ENCODE assay signal across 12 mouse cellular contexts in genomic region chr15:31211910-31212309, GRCm38 (mm10). TPM values are rescaled to one million over a fixed set of nuclear protein-coding genes. Genes with fewer than 3 reads are reported as not detected.
A peak's percentile ranks its signal among the peaks of the same experiment; 100 is the strongest.
DNase-seq lines count a peak whose midpoint lies in the region; ATAC-seq lines count a peak whose summit lies in the region.
"Had no signal": no experiment of that assay in that cellular context is flagged by ENCODE, and none has a peak within 500 bp of the region (broad histone marks: within the 10 kb centered on the region; RNA-seq: fewer than 3 reads in every experiment).

No protein-coding gene starts in this region.

- H3K9ac ChIP-seq in forebrain, embryonic 14.5 days (ENCODE audit: low read length), result no peak overlapping the region
- H3K9ac ChIP-seq in forebrain, embryonic 13.5 days, result no peak overlapping the region
- no peak overlapping the region for H3K9ac ChIP-seq in stomach, embryonic 16.5 days (ENCODE audit: low read length)
- H3K9ac ChIP-seq: heart, embryonic 15.5 days had no signal

- H3K27ac ChIP-seq in forebrain, embryonic 14.5 days (ENCODE audit: low read depth, low read length), result no peak overlapping the region
- no peak overlapping the region for H3K27ac ChIP-seq in forebrain, embryonic 13.5 days
- H3K27ac ChIP-seq in stomach, embryonic 16.5 days (ENCODE audit: low read length), result no peak overlapping the region
- H3K27ac ChIP-seq: forebrain, embryonic 10.5 days; heart, embryonic 15.5 days; left cerebral cortex, adult 2 months had no signal

- DNase-seq in forebrain, embryonic 14.5 days (ENCODE audit: low spot score), result peak; percentile 37
- peak; percentile 27 for DNase-seq in ovary, postnatal 36 days (ENCODE audit: low spot score)
- no peak for DNase-seq in ovary, postnatal 14 days (ENCODE audit: low spot score)
- peak; percentile 41 to 45 for DNase-seq in kidney, postnatal 36 days
- DNase-seq in frontal cortex, postnatal 10 days (ENCODE audit: low spot score in 2 of 2), result no peak
- DNase-seq in T-cell, adult 2 months (ENCODE audit: low spot score), result no peak
- DNase-seq: cerebellum, adult 9-10 months had no signal

- 62% methylated on average over 7 of the region's 7 CpGs for WGBS in forebrain, embryonic 14.5 days
- 64% methylated on average over 7 of the region's 7 CpGs for WGBS in forebrain, embryonic 13.5 days
- 56% methylated on average over 7 of the region's 7 CpGs for WGBS in stomach, embryonic 16.5 days

- no peaks in the 10 kb centered on the region for H3K27me3 ChIP-seq in forebrain, embryonic 14.5 days (replicated peaks; ENCODE audit: control insufficient read depth, insufficient read depth, low read length)
- H3K27me3 ChIP-seq in forebrain, embryonic 13.5 days, result no peaks in the 10 kb centered on the region
- no peaks in the 10 kb centered on the region for H3K27me3 ChIP-seq in stomach, embryonic 16.5 days (ENCODE audit: control insufficient read depth, insufficient read depth, low read length)
- H3K27me3 ChIP-seq: heart, embryonic 15.5 days had no signal

- no peaks in the 10 kb centered on the region for H3K9me3 ChIP-seq in forebrain, embryonic 14.5 days (replicated peaks; ENCODE audit: control insufficient read depth, low read length)
- H3K9me3 ChIP-seq in forebrain, embryonic 13.5 days (replicated peaks), result no peaks in the 10 kb centered on the region
- no peaks in the 10 kb centered on the region for H3K9me3 ChIP-seq in stomach, embryonic 16.5 days (replicated peaks; ENCODE audit: control insufficient read depth, low read length)
- H3K9me3 ChIP-seq: forebrain, embryonic 10.5 days; heart, embryonic 15.5 days had no signal

- H3K4me2 ChIP-seq in forebrain, embryonic 14.5 days (ENCODE audit: low read length), result no peak overlapping the region
- no peak overlapping the region for H3K4me2 ChIP-seq in forebrain, embryonic 13.5 days
- H3K4me2 ChIP-seq in stomach, embryonic 16.5 days (ENCODE audit: low read depth, low read length), result no peak overlapping the region
- H3K4me2 ChIP-seq: heart, embryonic 15.5 days had no signal

- no peaks in the 10 kb centered on the region for H3K36me3 ChIP-seq in forebrain, embryonic 14.5 days (ENCODE audit: control insufficient read depth, insufficient read depth, low read length)
- H3K36me3 ChIP-seq in forebrain, embryonic 13.5 days (ENCODE audit: poor library complexity, severe bottlenecking), result no peaks in the 10 kb centered on the region
- H3K36me3 ChIP-seq in stomach, embryonic 16.5 days (ENCODE audit: control insufficient read depth, insufficient read depth, low read length), result no peaks in the 10 kb centered on the region
- H3K36me3 ChIP-seq: forebrain, embryonic 10.5 days; heart, embryonic 15.5 days had no signal

- H3K4me3 ChIP-seq in forebrain, embryonic 14.5 days (ENCODE audit: low read depth, low read length), result no peak overlapping the region
- H3K4me3 ChIP-seq in forebrain, embryonic 13.5 days, result no peak overlapping the region
- H3K4me3 ChIP-seq in stomach, embryonic 16.5 days (replicated peaks; ENCODE audit: low read length), result no peak overlapping the region
- H3K4me3 ChIP-seq: forebrain, embryonic 10.5 days; heart, embryonic 15.5 days; left cerebral cortex, adult 2 months had no signal

- no peak for ATAC-seq in forebrain, embryonic 14.5 days
- ATAC-seq in forebrain, embryonic 13.5 days, result no peak
- peak; percentile 68; the same call in 1 of the 2 replicates for ATAC-seq in stomach, embryonic 16.5 days (ENCODE audit: insufficient read depth, low FRiP score)

- no peaks in the 10 kb centered on the region for H3K4me1 ChIP-seq in forebrain, embryonic 14.5 days (ENCODE audit: control insufficient read depth, insufficient read depth, low read length)
- H3K4me1 ChIP-seq in forebrain, embryonic 13.5 days, result no peaks in the 10 kb centered on the region; the same call in 1 of the 2 replicates
- H3K4me1 ChIP-seq in stomach, embryonic 16.5 days (ENCODE audit: control insufficient read depth, insufficient read depth, low read length), result no peaks in the 10 kb centered on the region
- H3K4me1 ChIP-seq: forebrain, embryonic 10.5 days had no signal

RNA-seq across cellular contexts. Expression of gene Dap, which starts 12.2 kb away (rescaled TPM):
- polyA plus RNA-seq in forebrain, embryonic 14.5 days (2014; fragmentation: Nextera tagmentation; extraction: Ambion mirVana), result 21.1 and 22.7 TPM in 2 replicates
- polyA plus RNA-seq in forebrain, embryonic 13.5 days (2015; fragmentation: Nextera tagmentation; extraction: Ambion mirVana), result 23.3 and 23.8 TPM in 2 replicates
- 110 and 114 TPM in 2 replicates for polyA plus RNA-seq in stomach, embryonic 16.5 days (2015; fragmentation: Nextera tagmentation; extraction: Ambion mirVana)

Comparison
In these comparisons a context has a peak if more than half of its experiments do, and no peak if none do; other contexts are left out.
1. DNase-seq: peak in forebrain, embryonic 14.5 days (single experiment), ovary, postnatal 36 days (single experiment) and kidney, postnatal 36 days (2 of 2); none in ovary, postnatal 14 days (single experiment), frontal cortex, postnatal 10 days (0 of 2) and T-cell, adult 2 months (single experiment).